Mouse (Mus musculus) neural tube, embryonic 13.5 days (tissue): ENCODE measurements around the gene Ralgps1. TPM values are rescaled to one million over a fixed set of nuclear protein-coding genes. Genes with fewer than 3 reads are reported as not detected.

Experiments
- ATAC-seq: fragments of 200-750 bp; cut with Nextera tagmentation; 2 replicates; pipeline ENCODE4 v1.8.0; 2017; ENCODE audit warnings: low read depth, mild to moderate bottlenecking, moderate TSS enrichment, moderate library complexity
- H3K27ac ChIP-seq: fragments of 300-500 bp; sonication (generic); replicated peaks from 2 replicates; pipeline ENCODE4 v1.5.1; 2015; ENCODE audit warnings: moderate library complexity, mild to moderate bottlenecking, inconsistent platforms
- H3K27me3 ChIP-seq: fragments of 300-500 bp; sonication (generic); 2 replicates; pipeline ENCODE4 v1.6.1; 2015; ENCODE audit warnings: mild to moderate bottlenecking, inconsistent platforms
- H3K36me3 ChIP-seq: fragments of 300-500 bp; sonication (generic); 2 replicates; pipeline ENCODE4 v1.6.1; 2015; ENCODE audit warnings: mild to moderate bottlenecking, inconsistent platforms
- H3K4me1 ChIP-seq: fragments of 300-500 bp; sonication (generic); replicated peaks from 2 replicates; pipeline ENCODE4 v1.6.1; 2015; ENCODE audit warnings: inconsistent platforms
- H3K4me2 ChIP-seq: fragments of 300-500 bp; sonication (generic); 2 replicates; pipeline ENCODE4 v1.6.1; 2015; ENCODE audit warnings: inconsistent platforms, mild to moderate bottlenecking, moderate library complexity
- H3K4me3 ChIP-seq: fragments of 300-500 bp; sonication (generic); 2 replicates; pipeline ENCODE4 v1.5.1; 2015; ENCODE audit warnings: mild to moderate bottlenecking, inconsistent platforms
- H3K9ac ChIP-seq: fragments of 300-500 bp; sonication (generic); 2 replicates; pipeline ENCODE4 v1.6.1; 2015; ENCODE audit warnings: moderate library complexity, mild to moderate bottlenecking, inconsistent platforms
- H3K9me3 ChIP-seq: fragments of 300-500 bp; sonication (generic); 2 replicates; pipeline ENCODE4 v1.6.1; 2016; ENCODE audit warnings: inconsistent platforms
- WGBS: fragments of 180-500 bp; shearing (Covaris S2); methylation state at CpG from one replicate; pipeline ENCODE4 v1.1.7; 2015; 5-methylcytosine and 5-hydroxymethylcytosine counted together
- polyA plus RNA-seq: library from polyadenylated mRNA; unstranded; fragments of >200 nt; fragmentation: Nextera tagmentation; extraction: Ambion mirVana; gene quantifications from 2 replicates; pipeline ENCODE4 v1.2.1, GENCODE M21; 2015

The Ralgps1 gene
- polyA plus RNA-seq, 1 experiment from 2014 or later = 33.2 TPM

GRCm38 (mm10) chr2:33295115-33295514, 76.2 kb downstream of the Ralgps1 start:
- Histone ChIP-seq H3K9me3 (no peaks in the 10 kb centered on the region), H3K36me3 (peaks cover 38% of the 10 kb centered on the region; the same call in 1 of the 2 replicates), H3K9ac (no peak overlapping the region), H3K4me1 (peaks cover under 1% of the 10 kb centered on the region; the same call in 1 of the 2 replicates), H3K27ac (no peak overlapping the region), H3K4me3 (no peak overlapping the region), H3K4me2 (no peak overlapping the region), H3K27me3 (no peaks in the 10 kb centered on the region)
- WGBS = 90% methylated on average over 5 of the region's 5 CpGs
- no peak for ATAC-seq

- H3K27me3 ChIP-seq = no peaks in the 10 kb centered on the region
- H3K4me2 ChIP-seq = no peak overlapping the region
- no peaks in the 10 kb centered on the region for H3K4me1 ChIP-seq
- no peak overlapping the region for H3K4me3 ChIP-seq
- H3K27ac ChIP-seq = no peak overlapping the region
- H3K36me3 ChIP-seq = peaks cover 48% of the 10 kb centered on the region
- 0 out of 2 replicates have a peak, but pooled peaks cover 9% of the 10 kb centered on the region for H3K9me3 ChIP-seq
- 87% methylated on average over 2 of the region's 2 CpGs for WGBS
- no peak for ATAC-seq
- H3K9ac ChIP-seq = no peak overlapping the region
Observed at GRCm38 (mm10) chr2:33292057-33292456, 79.2 kb downstream of the Ralgps1 start.

GRCm38 (mm10) chr2:33290491-33290890, 80.8 kb downstream of the Ralgps1 start:
- Histone ChIP-seq H3K27me3 (no peaks in the 10 kb centered on the region), H3K9ac (no peak overlapping the region), H3K9me3 (0 out of 2 replicates have a peak, but pooled peaks cover 9% of the 10 kb centered on the region), H3K36me3 (peaks cover 43% of the 10 kb centered on the region), H3K4me1 (no peaks in the 10 kb centered on the region), H3K4me2 (no peak overlapping the region), H3K27ac (no peak overlapping the region), H3K4me3 (no peak overlapping the region)
- ATAC-seq = no peak
- 80% methylated on average over 8 of the region's 8 CpGs for WGBS

- H3K27ac ChIP-seq = no peak overlapping the region
- 96% methylated on average over 5 of the region's 5 CpGs for WGBS
- ATAC-seq = no peak
- no peaks in the 10 kb centered on the region for H3K4me1 ChIP-seq
- no peaks in the 10 kb centered on the region for H3K27me3 ChIP-seq
- peaks cover 47% of the 10 kb centered on the region for H3K36me3 ChIP-seq
- no peak overlapping the region for H3K4me3 ChIP-seq
- H3K4me2 ChIP-seq = no peak overlapping the region
- H3K9me3 ChIP-seq = 0 out of 2 replicates have a peak, but pooled peaks cover 9% of the 10 kb centered on the region
- no peak overlapping the region for H3K9ac ChIP-seq
Observed at GRCm38 (mm10) chr2:33288837-33289236, 82.4 kb downstream of the Ralgps1 start.

GRCm38 (mm10) chr2:33283674-33284073, 87.6 kb downstream of the Ralgps1 start:
- Histone ChIP-seq H3K9ac (no peak overlapping the region), H3K27me3 (no peaks in the 10 kb centered on the region), H3K4me1 (no peaks in the 10 kb centered on the region), H3K4me2 (no peak overlapping the region), H3K9me3 (0 out of 2 replicates have a peak, but pooled peaks cover 9% of the 10 kb centered on the region), H3K4me3 (no peak overlapping the region), H3K27ac (no peak overlapping the region), H3K36me3 (peaks cover 44% of the 10 kb centered on the region)
- ATAC-seq = no peak
- 69% methylated on average over 2 of the region's 2 CpGs for WGBS

- ATAC-seq = no peak
- Histone ChIP-seq H3K27ac (no peak overlapping the region; the same call in 1 of the 2 replicates), H3K27me3 (no peaks in the 10 kb centered on the region), H3K9ac (no peak overlapping the region), H3K4me1 (no peaks in the 10 kb centered on the region), H3K4me3 (no peak overlapping the region), H3K9me3 (0 out of 2 replicates have a peak, but pooled peaks cover 7% of the 10 kb centered on the region), H3K4me2 (no peak overlapping the region), H3K36me3 (peaks cover 36% of the 10 kb centered on the region)
- 76% methylated on average over 4 of the region's 4 CpGs for WGBS
Observed at GRCm38 (mm10) chr2:33282877-33283276, 88.4 kb downstream of the Ralgps1 start.

GRCm38 (mm10) chr2:33281807-33282206, 89.5 kb downstream of the Ralgps1 start:
- Histone ChIP-seq H3K4me1 (no peaks in the 10 kb centered on the region), H3K27me3 (no peaks in the 10 kb centered on the region), H3K9me3 (no peaks in the 10 kb centered on the region), H3K36me3 (peaks cover 30% of the 10 kb centered on the region; the same call in 1 of the 2 replicates), H3K27ac (no peak overlapping the region), H3K4me2 (no peak overlapping the region), H3K9ac (no peak overlapping the region), H3K4me3 (no peak overlapping the region)
- ATAC-seq = no peak
- WGBS = 91% methylated on average over 5 of the region's 5 CpGs

- H3K36me3 ChIP-seq = peaks cover 30% of the 10 kb centered on the region; the same call in 1 of the 2 replicates
- no peak for ATAC-seq
- no peak overlapping the region for H3K9ac ChIP-seq
- H3K9me3 ChIP-seq = no peaks in the 10 kb centered on the region
- H3K27ac ChIP-seq = no peak overlapping the region
- no peak overlapping the region for H3K4me2 ChIP-seq
- H3K4me3 ChIP-seq = no peak overlapping the region
- WGBS = 79% methylated on average over 2 of the region's 2 CpGs
- no peaks in the 10 kb centered on the region for H3K27me3 ChIP-seq
- H3K4me1 ChIP-seq = no peaks in the 10 kb centered on the region
Observed at GRCm38 (mm10) chr2:33280525-33280924, 90.8 kb downstream of the Ralgps1 start.

GRCm38 (mm10) chr2:33279758-33280157, 91.5 kb downstream of the Ralgps1 start:
- Histone ChIP-seq H3K4me1 (no peaks in the 10 kb centered on the region; the same call in 1 of the 2 replicates), H3K27ac (no peak overlapping the region), H3K4me3 (no peak overlapping the region), H3K9me3 (no peaks in the 10 kb centered on the region), H3K9ac (no peak overlapping the region), H3K36me3 (peaks cover 37% of the 10 kb centered on the region), H3K4me2 (no peak overlapping the region), H3K27me3 (no peaks in the 10 kb centered on the region)
- ATAC-seq = no peak
- WGBS = 86% methylated on average over 10 of the region's 10 CpGs

GRCm38 (mm10) chr2:33274719-33275490, 96.4 kb downstream of the Ralgps1 start:
- Histone ChIP-seq H3K4me1 (peaks cover 10% of the 10 kb centered on the region; the same call in 1 of the 2 replicates), H3K4me2 (no peak overlapping the region), H3K9me3 (no peaks in the 10 kb centered on the region), H3K9ac (no peak overlapping the region), H3K27ac (no peak overlapping the region), H3K4me3 (no peak overlapping the region), H3K27me3 (no peaks in the 10 kb centered on the region), H3K36me3 (peaks cover 36% of the 10 kb centered on the region)
- no peak for ATAC-seq
- 83% methylated on average over 12 of the region's 12 CpGs for WGBS

- H3K27ac ChIP-seq = no peak overlapping the region
- H3K4me1 ChIP-seq = peaks cover 10% of the 10 kb centered on the region; the same call in 1 of the 2 replicates
- H3K9ac ChIP-seq = no peak overlapping the region
- H3K36me3 ChIP-seq = peaks cover 48% of the 10 kb centered on the region
- WGBS = 88% methylated on average over 4 of the region's 4 CpGs
- no peak overlapping the region for H3K4me2 ChIP-seq
- ATAC-seq = no peak
- no peak overlapping the region for H3K4me3 ChIP-seq
- no peaks in the 10 kb centered on the region for H3K9me3 ChIP-seq
- H3K27me3 ChIP-seq = no peaks in the 10 kb centered on the region
Observed at GRCm38 (mm10) chr2:33272665-33273439, 98.4 kb downstream of the Ralgps1 start.

GRCm38 (mm10) chr2:33271511-33271910, 99.8 kb downstream of the Ralgps1 start:
- Histone ChIP-seq H3K27ac (no peak overlapping the region), H3K4me3 (no peak overlapping the region), H3K36me3 (peaks cover 48% of the 10 kb centered on the region), H3K27me3 (no peaks in the 10 kb centered on the region), H3K9me3 (no peaks in the 10 kb centered on the region), H3K4me1 (peaks cover 22% of the 10 kb centered on the region), H3K9ac (no peak overlapping the region), H3K4me2 (no peak overlapping the region)
- 70% methylated on average over 1 of the region's 1 CpGs for WGBS
- no peak for ATAC-seq
